Mouse (Mus musculus) embryonic facial prominence, embryonic 10.5 days (tissue): ENCODE results near the gene Akt3. TPM values are rescaled to one million over a fixed set of nuclear protein-coding genes. Genes with fewer than 3 reads are reported as not detected.

Experiments used
- DNase-seq: peaks from one replicate; pipeline ENCODE4 v3.0.0-alpha.2; 2017; ENCODE audit warnings: low spot score
- H3K27ac ChIP-seq: fragments of 300-500 bp; sonication (generic); replicated peaks from 2 replicates; pipeline ENCODE4 v1.5.1; 2016; ENCODE audit warnings: mild to moderate bottlenecking
- H3K27me3 ChIP-seq: fragments of 300-500 bp; sonication (generic); replicated peaks from 2 replicates; pipeline ENCODE4 v1.6.1; 2016; ENCODE audit warnings: low read depth, mild to moderate bottlenecking; ENCODE audit not compliant: poor library complexity, severe bottlenecking
- H3K36me3 ChIP-seq: fragments of 300-500 bp; sonication (generic); replicated peaks from 2 replicates; pipeline ENCODE4 v1.6.1; 2016; ENCODE audit warnings: mild to moderate bottlenecking, moderate library complexity
- H3K4me1 ChIP-seq: fragments of 300-500 bp; sonication (generic); 2 replicates; pipeline ENCODE4 v1.6.1; 2016
- H3K4me3 ChIP-seq: fragments of 300-500 bp; sonication (generic); 2 replicates; pipeline ENCODE4 v1.5.1; 2016; ENCODE audit warnings: mild to moderate bottlenecking, moderate library complexity
- H3K9me3 ChIP-seq: fragments of 300-500 bp; sonication (generic); 2 replicates; pipeline ENCODE4 v1.6.1; 2016; ENCODE audit warnings: mild to moderate bottlenecking
- whole genome bisulfite sequencing: fragments of 180-500 bp; shearing (Covaris S2); methylation state at CpG from one replicate; pipeline ENCODE4 v1.1.7; 2016; 5-methylcytosine and 5-hydroxymethylcytosine counted together
- polyA plus RNA-seq: library from polyadenylated mRNA; unstranded; fragments of >200 nt; fragmentation: Nextera tagmentation; extraction: Ambion mirVana; gene quantifications from 2 replicates; pipeline ENCODE4 v1.2.1, GENCODE M21; 2016

The Akt3 gene
- polyA plus RNA-seq, 1 experiment from 2014 or later = 9.7 TPM

GRCm38 (mm10) chr1:176986990-176987740 lies 270.8 kb downstream of the Akt3 start:
- Histone ChIP-seq H3K36me3 (no peaks in the 10 kb centered on the region), H3K9me3 (no peaks in the 10 kb centered on the region), H3K4me3 (no peak overlapping the region), H3K27me3 (no peaks in the 10 kb centered on the region), H3K4me1 (peaks cover 34% of the 10 kb centered on the region), H3K27ac (no peak overlapping the region)
- DNase-seq = no peak
- WGBS = 73% methylated on average over 6 of the region's 6 CpGs

- WGBS = 55% methylated on average over 6 of the region's 6 CpGs
- Histone ChIP-seq H3K4me3 (no peak overlapping the region), H3K27ac (no peak overlapping the region), H3K9me3 (no peaks in the 10 kb centered on the region), H3K27me3 (no peaks in the 10 kb centered on the region), H3K4me1 (peaks cover 34% of the 10 kb centered on the region), H3K36me3 (no peaks in the 10 kb centered on the region)
- no peak for DNase-seq
These were observed 271.7 kb downstream of the Akt3 start for GRCm38 (mm10) chr1:176986275-176986674.

GRCm38 (mm10) chr1:176985691-176986090 lies 272.3 kb downstream of the Akt3 start:
- no peak overlapping the region; the same call in 1 of the 2 replicates for H3K27ac ChIP-seq
- no peak for DNase-seq
- WGBS = 50% methylated on average over 6 of the region's 6 CpGs
- no peaks in the 10 kb centered on the region for H3K36me3 ChIP-seq
- no peaks in the 10 kb centered on the region for H3K9me3 ChIP-seq
- H3K4me1 ChIP-seq = peaks cover 32% of the 10 kb centered on the region
- no peaks in the 10 kb centered on the region for H3K27me3 ChIP-seq
- H3K4me3 ChIP-seq = no peak overlapping the region

GRCm38 (mm10) chr1:176982671-176983070 lies 275.3 kb downstream of the Akt3 start:
- Histone ChIP-seq H3K4me3 (no peak overlapping the region), H3K27me3 (no peaks in the 10 kb centered on the region), H3K4me1 (peaks cover 18% of the 10 kb centered on the region), H3K36me3 (no peaks in the 10 kb centered on the region), H3K27ac (no peak overlapping the region), H3K9me3 (no peaks in the 10 kb centered on the region)
- WGBS = 94% methylated on average over 8 of the region's 8 CpGs
- no peak for DNase-seq

- Histone ChIP-seq H3K27me3 (no peaks in the 10 kb centered on the region), H3K27ac (no peak overlapping the region), H3K4me3 (no peak overlapping the region), H3K36me3 (no peaks in the 10 kb centered on the region), H3K4me1 (peaks cover 16% of the 10 kb centered on the region), H3K9me3 (no peaks in the 10 kb centered on the region)
- DNase-seq = no peak
- WGBS = 86% methylated on average over 2 of the region's 2 CpGs
These were observed 276.5 kb downstream of the Akt3 start for GRCm38 (mm10) chr1:176981511-176981910.

- Histone ChIP-seq H3K27me3 (no peaks in the 10 kb centered on the region), H3K36me3 (no peaks in the 10 kb centered on the region), H3K4me1 (peaks cover 10% of the 10 kb centered on the region), H3K4me3 (no peak overlapping the region), H3K27ac (no peak overlapping the region), H3K9me3 (no peaks in the 10 kb centered on the region)
- DNase-seq = no peak
- WGBS = 85% methylated on average over 10 of the region's 10 CpGs
These were observed 277.1 kb downstream of the Akt3 start for GRCm38 (mm10) chr1:176980801-176981400.

GRCm38 (mm10) chr1:176980140-176980539 lies 277.9 kb downstream of the Akt3 start:
- Histone ChIP-seq H3K27me3 (no peaks in the 10 kb centered on the region), H3K27ac (no peak overlapping the region), H3K9me3 (no peaks in the 10 kb centered on the region), H3K36me3 (no peaks in the 10 kb centered on the region), H3K4me1 (peaks cover 3% of the 10 kb centered on the region), H3K4me3 (no peak overlapping the region)
- DNase-seq = no peak
- 87% methylated on average over 5 of the region's 5 CpGs for WGBS

GRCm38 (mm10) chr1:176979235-176979634 lies 278.8 kb downstream of the Akt3 start:
- H3K4me1 ChIP-seq = no peaks in the 10 kb centered on the region
- no peak overlapping the region for H3K27ac ChIP-seq
- H3K4me3 ChIP-seq = no peak overlapping the region
- DNase-seq = no peak
- H3K27me3 ChIP-seq = no peaks in the 10 kb centered on the region
- H3K36me3 ChIP-seq = no peaks in the 10 kb centered on the region
- H3K9me3 ChIP-seq = no peaks in the 10 kb centered on the region

- 85% methylated on average over 6 of the region's 6 CpGs for WGBS
These were observed 284.5 kb downstream of the Akt3 start for GRCm38 (mm10) chr1:176973356-176974088.

GRCm38 (mm10) chr1:176971479-176971797 lies 286.6 kb downstream of the Akt3 start:
- Histone ChIP-seq H3K4me3 (no peak overlapping the region), H3K27ac (no peak overlapping the region), H3K27me3 (no peaks in the 10 kb centered on the region), H3K4me1 (no peaks in the 10 kb centered on the region), H3K9me3 (no peaks in the 10 kb centered on the region), H3K36me3 (no peaks in the 10 kb centered on the region)
- WGBS = 85% methylated on average over 4 of the region's 4 CpGs
- DNase-seq = no peak

More at GRCm38 (mm10) chr1:176973356-176974088, 284.5 kb downstream of the Akt3 start:
- H3K27ac ChIP-seq = no peak overlapping the region
- no peaks in the 10 kb centered on the region for H3K27me3 ChIP-seq
- DNase-seq = no peak
- H3K9me3 ChIP-seq = no peaks in the 10 kb centered on the region
- no peak overlapping the region for H3K4me3 ChIP-seq
- H3K36me3 ChIP-seq = no peaks in the 10 kb centered on the region
- no peaks in the 10 kb centered on the region for H3K4me1 ChIP-seq

GRCm38 (mm10) chr1:176970635-176971478 lies 287.1 kb downstream of the Akt3 start:
- H3K4me1 ChIP-seq = no peaks in the 10 kb centered on the region
- no peak overlapping the region for H3K4me3 ChIP-seq
- H3K9me3 ChIP-seq = no peaks in the 10 kb centered on the region
- 80% methylated on average over 16 of the region's 16 CpGs for WGBS
- DNase-seq = no peak
- H3K27ac ChIP-seq = no peak overlapping the region
- H3K27me3 ChIP-seq = no peaks in the 10 kb centered on the region
- no peaks in the 10 kb centered on the region for H3K36me3 ChIP-seq
